Mouse (Mus musculus) midbrain, postnatal 0 days (tissue): Measurements from ENCODE around the gene Hoxc11. TPM values are rescaled to one million over a fixed set of nuclear protein-coding genes. Genes with fewer than 3 reads are reported as not detected.

Experiments used
- ATAC-seq: fragments of 200-750 bp; cut with Nextera tagmentation; 2 replicates; pipeline ENCODE4 v1.8.0; 2017; ENCODE audit warnings: moderate number of reproducible peaks, mild to moderate bottlenecking, moderate TSS enrichment, moderate library complexity; ENCODE audit not compliant: low FRiP score
- DNase-seq: peaks from one replicate; pipeline ENCODE4 v3.0.0-alpha.2; 2015; ENCODE audit warnings: low spot score
- H3K27ac ChIP-seq: fragments of 300-500 bp; sonication (generic); 2 replicates; pipeline ENCODE4 v1.5.1; 2014; ENCODE audit warnings: low read depth, mild to moderate bottlenecking, low read length, mixed read lengths
- H3K27me3 ChIP-seq: fragments of 300-500 bp; sonication (generic); 2 replicates; pipeline ENCODE4 v1.6.1; 2014; ENCODE audit warnings: low read length, control low read depth, mixed read lengths; ENCODE audit not compliant: insufficient read depth
- H3K36me3 ChIP-seq: fragments of 300-500 bp; sonication (generic); 2 replicates; pipeline ENCODE4 v1.6.1; 2014; ENCODE audit warnings: low read length, control low read depth, mixed read lengths; ENCODE audit not compliant: insufficient read depth
- H3K4me1 ChIP-seq: fragments of 300-500 bp; sonication (generic); 2 replicates; pipeline ENCODE4 v1.6.1; 2014; ENCODE audit warnings: mild to moderate bottlenecking, control low read depth, antibody characterized with exemption, low read length, mixed read lengths; ENCODE audit not compliant: insufficient read depth
- H3K4me2 ChIP-seq: fragments of 300-500 bp; sonication (generic); 2 replicates; pipeline ENCODE4 v1.6.1; 2014; ENCODE audit warnings: low read depth, mild to moderate bottlenecking, low read length, mixed read lengths; ENCODE audit not compliant: poor library complexity, severe bottlenecking
- H3K4me3 ChIP-seq: fragments of 300-500 bp; sonication (generic); 2 replicates; pipeline ENCODE4 v1.5.1; 2014; ENCODE audit warnings: low read depth, mild to moderate bottlenecking, low read length, moderate library complexity
- H3K9ac ChIP-seq: fragments of 300-500 bp; sonication (generic); replicated peaks from 2 replicates; pipeline ENCODE4 v1.6.1; 2014; ENCODE audit warnings: mild to moderate bottlenecking, low read length, moderate library complexity, mixed read lengths; ENCODE audit not compliant: poor library complexity, severe bottlenecking
- H3K9me3 ChIP-seq: fragments of 300-500 bp; sonication (generic); 2 replicates; pipeline ENCODE4 v1.6.1; 2016; ENCODE audit warnings: low read length, control low read depth
- CTCF ChIP-seq: IDR thresholded peaks from 2 replicates; pipeline ENCODE4 v1.5.1; 2016; ENCODE audit warnings: antibody characterized with exemption, mild to moderate bottlenecking
- WGBS: fragments of 180-500 bp; shearing (Covaris S2); extraction: QIAGEN DNeasy Blood & Tissue Kit; methylation state at CpG from one replicate; pipeline ENCODE4 v1.1.7; 2014; 5-methylcytosine and 5-hydroxymethylcytosine counted together
- polyA plus RNA-seq: library from polyadenylated mRNA; unstranded; fragments of >200 nt; fragmentation: Nextera tagmentation; extraction: Ambion mirVana; gene quantifications from 2 replicates; pipeline ENCODE4 v1.2.1, GENCODE M21; 2015
- total RNA-seq: library from RNA; depleted of rRNA; stranded (reverse); fragments of >200 nt; gene quantifications from 2 replicates; pipeline ENCODE4 v1.2.3, GENCODE M21; 2014

Hoxc11 gene
- total and polyA plus RNA-seq, 2 experiments from 2014 or later: not detected

GRCm38 (mm10) chr15:102978615-102979515 is 24.6 kb downstream of the Hoxc11 start:
- Histone ChIP-seq H3K9me3 (no peaks in the 10 kb centered on the region), H3K4me1 (no peaks in the 10 kb centered on the region), H3K4me2 (no peak overlapping the region), H3K9ac (no peak overlapping the region), H3K4me3 (no peak overlapping the region), H3K36me3 (no peaks in the 10 kb centered on the region), H3K27ac (no peak overlapping the region), H3K27me3 (peaks cover 88% of the 10 kb centered on the region)
- 1% methylated on average over 13 of the region's 13 CpGs for WGBS
- ATAC-seq (no peak), DNase-seq (no peak)
- no peak for TF ChIP-seq CTCF

- peaks cover 90% of the 10 kb centered on the region for H3K27me3 ChIP-seq
- H3K4me2 ChIP-seq: no peak overlapping the region
- ATAC-seq (no peak), DNase-seq (no peak)
- H3K9ac ChIP-seq: no peak overlapping the region
- no peak overlapping the region for H3K4me3 ChIP-seq
- no peak overlapping the region for H3K27ac ChIP-seq
- TF ChIP-seq CTCF: no peak
- H3K9me3 ChIP-seq: no peaks in the 10 kb centered on the region
- 0% methylated on average over 1 of the region's 1 CpGs for WGBS
- H3K4me1 ChIP-seq: no peaks in the 10 kb centered on the region
- no peaks in the 10 kb centered on the region for H3K36me3 ChIP-seq
Observed at GRCm38 (mm10) chr15:102979936-102980335, 25.7 kb downstream of the Hoxc11 start.

GRCm38 (mm10) chr15:102980352-102980751 is 26.1 kb downstream of the Hoxc11 start:
- H3K4me2 ChIP-seq: no peak overlapping the region
- H3K9ac ChIP-seq: no peak overlapping the region
- WGBS: 3% methylated on average over 11 of the region's 11 CpGs
- H3K4me1 ChIP-seq: no peaks in the 10 kb centered on the region
- H3K36me3 ChIP-seq: no peaks in the 10 kb centered on the region
- no peak overlapping the region for H3K27ac ChIP-seq
- ATAC-seq (no peak), DNase-seq (no peak)
- H3K27me3 ChIP-seq: peaks cover 90% of the 10 kb centered on the region
- no peak for TF ChIP-seq CTCF
- H3K4me3 ChIP-seq: no peak overlapping the region
- no peaks in the 10 kb centered on the region for H3K9me3 ChIP-seq

GRCm38 (mm10) chr15:102980912-102981311 is 26.7 kb downstream of the Hoxc11 start:
- Histone ChIP-seq H3K4me3 (no peak overlapping the region), H3K4me2 (no peak overlapping the region), H3K4me1 (no peaks in the 10 kb centered on the region), H3K9me3 (no peaks in the 10 kb centered on the region), H3K9ac (no peak overlapping the region), H3K27ac (no peak overlapping the region), H3K27me3 (peaks cover 90% of the 10 kb centered on the region), H3K36me3 (no peaks in the 10 kb centered on the region)
- ATAC-seq: no peak
- no peak for DNase-seq
- WGBS: under 1% methylated on average over 14 of the region's 14 CpGs
- TF ChIP-seq CTCF: no peak

GRCm38 (mm10) chr15:102981379-102982288 is 27.4 kb downstream of the Hoxc11 start:
- H3K36me3 ChIP-seq: no peaks in the 10 kb centered on the region
- no peak overlapping the region for H3K9ac ChIP-seq
- ATAC-seq (no peak), DNase-seq (no peak)
- no peak overlapping the region for H3K27ac ChIP-seq
- no peak for TF ChIP-seq CTCF
- H3K9me3 ChIP-seq: no peaks in the 10 kb centered on the region
- H3K4me1 ChIP-seq: no peaks in the 10 kb centered on the region
- H3K4me3 ChIP-seq: no peak overlapping the region
- peaks cover 90% of the 10 kb centered on the region for H3K27me3 ChIP-seq
- WGBS: under 1% methylated on average over 86 of the region's 88 CpGs
- H3K4me2 ChIP-seq: no peak overlapping the region

GRCm38 (mm10) chr15:102983716-102984115 is 29.5 kb downstream of the Hoxc11 start:
- DNase-seq (no peak), ATAC-seq (no peak)
- no peaks in the 10 kb centered on the region for H3K4me1 ChIP-seq
- H3K4me3 ChIP-seq: no peak overlapping the region
- H3K36me3 ChIP-seq: no peaks in the 10 kb centered on the region
- H3K9me3 ChIP-seq: no peaks in the 10 kb centered on the region
- H3K4me2 ChIP-seq: no peak overlapping the region
- no peak for TF ChIP-seq CTCF
- no peak overlapping the region for H3K27ac ChIP-seq
- under 1% methylated on average over 12 of the region's 12 CpGs for WGBS
- no peak overlapping the region for H3K9ac ChIP-seq
- H3K27me3 ChIP-seq: peaks cover 91% of the 10 kb centered on the region
